Mouse (Mus musculus): ENCODE measurements around the gene Fa2h. TPM values are rescaled to one million over a fixed set of nuclear protein-coding genes. Genes with fewer than 3 reads are reported as not detected.

The Fa2h gene
- total and polyA plus RNA-seq, 2 experiments from 2014 or later: 3.1 to 5.1 TPM

DNA sequence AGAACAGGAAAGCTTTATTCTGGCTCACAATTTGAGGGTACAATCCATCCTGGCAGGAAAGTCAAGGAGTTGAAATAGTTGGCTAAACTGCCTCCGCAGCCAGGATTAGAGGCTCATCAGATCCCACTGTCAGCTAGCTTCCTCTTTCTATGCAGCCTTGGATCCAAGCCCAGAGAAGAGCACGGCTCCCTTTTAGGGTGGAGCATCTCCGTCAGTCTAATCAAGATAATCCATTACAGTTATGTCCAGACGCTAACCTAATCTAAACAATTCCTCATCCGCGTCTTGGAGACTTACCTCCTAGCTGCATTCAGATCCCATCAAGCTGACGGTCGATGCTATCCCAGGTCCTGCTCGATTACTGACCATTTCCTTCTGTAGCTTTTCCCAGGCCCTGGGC lies 7.7 kb downstream of the Fa2h start:
- H3K27me3 ChIP-seq (ENCODE audit: insufficient read depth, low read length): no peaks in the 10 kb centered on the region
- no peaks in the 10 kb centered on the region for H3K4me1 ChIP-seq (ENCODE audit: insufficient read depth, low read length)
- no peaks in the 10 kb centered on the region for H3K36me3 ChIP-seq (ENCODE audit: insufficient read depth, low read length)
- no peak overlapping the region for H3K4me2 ChIP-seq (ENCODE audit: low read depth, low read length)
- no peak overlapping the region for H3K27ac ChIP-seq
- H3K9ac ChIP-seq (replicated peaks; ENCODE audit: low read length): no peak overlapping the region
- DNase-seq (ENCODE audit: low spot score) (no peak), ATAC-seq (no peak)
- TF ChIP-seq CTCF (IDR thresholded peaks at IDR 0.05; ENCODE audit: low read depth): no peak
- H3K4me3 ChIP-seq (ENCODE audit: low read length): no peak overlapping the region
- 58% methylated on average over 9 of the region's 9 CpGs for WGBS
- H3K9me3 ChIP-seq (ENCODE audit: low read length): no peaks in the 10 kb centered on the region

DNA sequence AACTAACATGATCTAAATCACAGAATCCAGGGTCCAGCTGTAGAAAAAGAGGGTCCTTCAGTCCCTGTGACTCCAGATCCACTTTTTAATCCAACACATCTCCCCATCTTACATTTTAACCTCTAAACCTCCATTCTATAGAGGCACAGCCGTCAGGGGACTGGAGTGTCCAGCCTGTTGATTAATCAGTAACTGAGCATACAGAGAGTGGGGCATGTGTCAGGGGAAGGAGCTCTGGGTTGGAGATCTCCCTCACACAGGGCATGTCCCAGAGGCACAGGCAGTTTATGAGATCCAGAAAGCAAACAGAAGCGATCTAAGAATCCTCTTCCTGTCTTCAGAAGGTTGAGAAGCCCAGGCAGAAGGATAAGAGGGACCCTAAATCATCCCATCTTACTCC lies 9.0 kb downstream of the Fa2h start:
- TF ChIP-seq CTCF (IDR thresholded peaks at IDR 0.05; ENCODE audit: low read depth): no peak
- H3K27me3 ChIP-seq (ENCODE audit: insufficient read depth, low read length): no peaks in the 10 kb centered on the region
- 47% methylated on average over 2 of the region's 2 CpGs for WGBS

DNA sequence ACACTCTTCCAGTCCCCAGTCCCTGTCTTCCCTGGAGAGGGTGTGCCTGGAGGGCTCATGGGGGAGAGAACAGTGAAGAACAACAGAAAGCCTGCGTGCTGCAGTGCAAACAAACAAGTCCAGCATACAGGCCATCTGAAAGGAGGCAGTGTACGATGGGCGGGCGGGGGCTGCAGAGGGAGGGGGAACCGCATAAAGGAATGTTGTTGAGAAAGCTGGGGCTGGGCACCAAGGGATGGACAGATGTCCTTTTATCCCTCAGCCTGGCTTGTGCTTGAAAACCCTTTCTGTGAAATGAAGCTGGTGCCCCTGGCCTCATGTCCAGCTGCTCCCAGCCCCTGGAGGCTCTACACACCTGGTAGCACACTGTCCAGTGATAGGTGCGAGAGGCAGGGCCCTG lies 18.4 kb downstream of the Fa2h start:
- WGBS: 53% methylated on average over 6 of the region's 6 CpGs
- no peak overlapping the region for H3K9ac ChIP-seq (replicated peaks; ENCODE audit: low read length)
- no peak for TF ChIP-seq CTCF (IDR thresholded peaks at IDR 0.05; ENCODE audit: low read depth)
- H3K4me1 ChIP-seq (ENCODE audit: insufficient read depth, low read length): no peaks in the 10 kb centered on the region
- H3K4me3 ChIP-seq (ENCODE audit: low read length): no peak overlapping the region
- H3K4me2 ChIP-seq (ENCODE audit: low read depth, low read length): no peak overlapping the region
- ATAC-seq (peak; percentile 47; the same call in 1 of the 2 replicates), DNase-seq (ENCODE audit: low spot score) (no peak)
- H3K27me3 ChIP-seq (ENCODE audit: insufficient read depth, low read length): no peaks in the 10 kb centered on the region
- no peaks in the 10 kb centered on the region for H3K9me3 ChIP-seq (ENCODE audit: low read length)
- H3K27ac ChIP-seq: no peak overlapping the region
- H3K36me3 ChIP-seq (ENCODE audit: insufficient read depth, low read length): no peaks in the 10 kb centered on the region

More for the DNA sequence above, 9.0 kb downstream of the Fa2h start:
- Histone ChIP-seq H3K9me3 (ENCODE audit: low read length) (no peaks in the 10 kb centered on the region), H3K4me3 (ENCODE audit: low read length) (no peak overlapping the region), H3K4me2 (ENCODE audit: low read depth, low read length) (no peak overlapping the region), H3K4me1 (ENCODE audit: insufficient read depth, low read length) (no peaks in the 10 kb centered on the region), H3K9ac (replicated peaks; ENCODE audit: low read length) (no peak overlapping the region), H3K27ac (no peak overlapping the region), H3K36me3 (ENCODE audit: insufficient read depth, low read length) (no peaks in the 10 kb centered on the region)
- ATAC-seq (no peak), DNase-seq (ENCODE audit: low spot score) (no peak)

DNA sequence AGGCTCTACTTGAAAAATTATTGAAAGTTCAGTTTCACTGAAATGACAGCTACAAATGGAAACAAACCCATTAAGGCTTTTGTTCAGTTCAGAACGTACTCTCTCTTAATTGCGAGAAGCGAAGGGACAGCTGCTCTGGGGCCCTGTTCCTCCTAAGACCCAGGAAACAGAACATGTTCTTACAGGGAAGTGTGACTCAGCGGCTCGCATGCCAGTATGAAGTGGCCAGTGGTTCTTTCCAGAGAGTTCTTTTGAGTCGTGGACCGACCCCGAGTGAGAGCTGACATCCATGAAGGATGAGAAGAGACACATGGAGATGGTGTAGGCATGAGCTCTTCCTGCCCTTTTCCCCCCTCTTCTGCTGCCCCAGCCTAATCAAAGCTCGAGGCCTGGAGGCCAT lies 23.9 kb downstream of the Fa2h start:
- Histone ChIP-seq H3K36me3 (ENCODE audit: insufficient read depth, low read length) (no peaks in the 10 kb centered on the region), H3K4me1 (ENCODE audit: insufficient read depth, low read length) (no peaks in the 10 kb centered on the region), H3K4me2 (ENCODE audit: low read depth, low read length) (no peak overlapping the region), H3K27ac (no peak overlapping the region), H3K4me3 (ENCODE audit: low read length) (no peak overlapping the region), H3K9ac (replicated peaks; ENCODE audit: low read length) (no peak overlapping the region), H3K27me3 (ENCODE audit: insufficient read depth, low read length) (no peaks in the 10 kb centered on the region), H3K9me3 (ENCODE audit: low read length) (no peaks in the 10 kb centered on the region)
- TF ChIP-seq CTCF (IDR thresholded peaks at IDR 0.05; ENCODE audit: low read depth): no peak
- DNase-seq (ENCODE audit: low spot score) (no peak), ATAC-seq (no peak)
- 87% methylated on average over 9 of the region's 9 CpGs for WGBS

DNA sequence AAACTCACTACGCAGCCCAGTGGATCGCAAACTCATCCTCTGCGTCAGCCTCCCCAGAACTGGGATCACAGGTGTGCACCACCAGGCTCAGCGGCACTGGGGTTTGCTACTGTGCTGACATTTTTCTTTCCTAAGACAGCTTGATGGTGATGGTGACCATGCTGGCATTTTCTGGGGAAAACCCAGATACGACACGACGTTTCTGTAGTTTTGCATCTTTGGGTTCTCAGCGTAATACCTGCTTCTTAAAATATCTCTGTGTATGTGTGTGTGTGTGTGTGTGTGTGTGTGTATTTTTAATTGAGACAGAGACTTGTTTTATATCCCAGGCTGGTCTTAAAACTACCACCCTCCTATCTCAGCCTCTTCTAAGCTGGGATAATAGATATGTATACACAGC lies 26.3 kb downstream of the Fa2h start:
- Histone ChIP-seq H3K9ac (replicated peaks; ENCODE audit: low read length) (0 out of 2 replicates have a peak overlapping the region, but pooled peaks have one; percentile 26), H3K27me3 (ENCODE audit: insufficient read depth, low read length) (no peaks in the 10 kb centered on the region), H3K36me3 (ENCODE audit: insufficient read depth, low read length) (no peaks in the 10 kb centered on the region), H3K9me3 (ENCODE audit: low read length) (no peaks in the 10 kb centered on the region), H3K4me1 (ENCODE audit: insufficient read depth, low read length) (no peaks in the 10 kb centered on the region), H3K27ac (no peak overlapping the region), H3K4me2 (ENCODE audit: low read depth, low read length) (peak overlapping the region; percentile 24), H3K4me3 (ENCODE audit: low read length) (no peak overlapping the region)
- WGBS: 83% methylated on average over 8 of the region's 8 CpGs
- DNase-seq (ENCODE audit: low spot score) (no peak), ATAC-seq (no peak)
- no peak for TF ChIP-seq CTCF (IDR thresholded peaks at IDR 0.05; ENCODE audit: low read depth)

DNA sequence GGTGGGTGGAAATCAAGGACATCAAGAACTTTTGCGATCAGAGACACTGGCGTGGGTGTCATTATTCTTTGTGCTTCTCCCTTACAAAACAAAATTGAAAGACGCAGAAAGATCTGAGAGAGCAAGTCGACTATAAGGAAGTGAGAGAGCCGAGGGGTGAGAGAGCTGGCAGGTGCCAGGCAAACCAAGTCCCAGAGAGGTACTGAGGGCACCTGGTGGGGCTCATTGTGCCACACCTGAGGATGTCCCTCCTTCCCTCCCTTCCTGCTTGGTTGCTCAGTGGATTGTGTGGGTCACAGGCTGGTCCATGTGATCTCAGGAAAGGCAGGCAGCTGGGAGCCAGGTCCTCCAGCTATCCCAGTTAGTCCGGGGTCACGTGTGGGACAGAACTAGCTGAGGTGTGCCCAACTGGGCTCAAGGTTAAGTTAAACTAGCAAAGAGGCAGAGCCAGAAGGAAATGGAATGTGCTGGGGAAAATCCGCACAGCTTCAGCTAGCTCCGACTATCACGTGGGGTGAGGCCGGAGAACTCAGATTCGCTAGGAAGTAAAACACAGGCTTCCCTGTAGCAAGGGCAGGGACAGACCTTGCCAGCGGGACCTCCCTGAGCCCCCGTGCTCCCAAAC lies 26.9 kb downstream of the Fa2h start:
- Histone ChIP-seq H3K27me3 (ENCODE audit: insufficient read depth, low read length) (no peaks in the 10 kb centered on the region), H3K4me1 (ENCODE audit: insufficient read depth, low read length) (no peaks in the 10 kb centered on the region), H3K4me2 (ENCODE audit: low read depth, low read length) (peak overlapping the region; percentile 24), H3K4me3 (ENCODE audit: low read length) (no peak overlapping the region), H3K9ac (replicated peaks; ENCODE audit: low read length) (0 out of 2 replicates have a peak overlapping the region, but pooled peaks have one; percentile 26), H3K9me3 (ENCODE audit: low read length) (no peaks in the 10 kb centered on the region), H3K27ac (no peak overlapping the region), H3K36me3 (ENCODE audit: insufficient read depth, low read length) (no peaks in the 10 kb centered on the region)
- ATAC-seq: no peak
- TF ChIP-seq CTCF (IDR thresholded peaks at IDR 0.05; ENCODE audit: low read depth): no peak
- DNase-seq (ENCODE audit: low spot score): no peak
- 41% methylated on average over 14 of the region's 14 CpGs for WGBS

DNA sequence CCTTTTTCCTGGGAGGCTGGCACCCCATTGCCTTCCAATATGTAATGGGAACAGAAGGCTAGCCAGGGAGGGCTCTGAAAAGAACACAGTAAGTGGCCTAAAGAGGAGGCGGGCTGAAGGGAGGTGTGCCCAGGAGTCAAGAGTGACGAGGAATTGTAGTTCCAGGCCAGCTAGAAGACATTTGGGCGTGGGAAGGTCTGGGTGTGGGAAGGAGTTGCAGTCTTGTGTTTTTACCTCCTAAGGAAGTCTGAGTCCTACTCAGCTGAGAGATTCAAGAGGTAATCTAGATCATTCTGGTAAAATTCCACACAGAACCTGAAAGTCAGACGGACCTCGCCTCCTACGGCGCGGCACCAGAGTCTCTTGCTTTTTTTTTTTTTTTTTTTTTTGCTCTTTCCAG lies 30.1 kb downstream of the Fa2h start:
- Histone ChIP-seq H3K9me3 (ENCODE audit: low read length) (no peaks in the 10 kb centered on the region), H3K9ac (replicated peaks; ENCODE audit: low read length) (no peak overlapping the region), H3K27ac (no peak overlapping the region), H3K27me3 (ENCODE audit: insufficient read depth, low read length) (no peaks in the 10 kb centered on the region), H3K4me3 (ENCODE audit: low read length) (no peak overlapping the region), H3K4me2 (ENCODE audit: low read depth, low read length) (no peak overlapping the region), H3K4me1 (ENCODE audit: insufficient read depth, low read length) (no peaks in the 10 kb centered on the region), H3K36me3 (ENCODE audit: insufficient read depth, low read length) (no peaks in the 10 kb centered on the region)
- WGBS: 76% methylated on average over 8 of the region's 8 CpGs
- DNase-seq (ENCODE audit: low spot score): no peak
- no peak for ATAC-seq
- TF ChIP-seq CTCF (IDR thresholded peaks at IDR 0.05; ENCODE audit: low read depth): no peak

Measured in hindbrain, postnatal 0 days (tissue).